Mouse (Mus musculus) skeletal muscle tissue, postnatal 0 days (tissue): ENCODE measurements around the gene Ccdc121. TPM values are rescaled to one million over a fixed set of nuclear protein-coding genes. Genes with fewer than 3 reads are reported as not detected.

ENCODE experiments used
- polyA plus RNA-seq: library from polyadenylated mRNA; unstranded; fragments of >200 nt; fragmentation: Nextera tagmentation; extraction: Ambion mirVana; gene quantifications from 2 replicates; pipeline ENCODE4 v1.2.1, GENCODE M21; 2015

Ccdc121 gene
- 0.08 TPM in 1 of 2 replicates, not detected in the other for polyA plus RNA-seq

DNA sequence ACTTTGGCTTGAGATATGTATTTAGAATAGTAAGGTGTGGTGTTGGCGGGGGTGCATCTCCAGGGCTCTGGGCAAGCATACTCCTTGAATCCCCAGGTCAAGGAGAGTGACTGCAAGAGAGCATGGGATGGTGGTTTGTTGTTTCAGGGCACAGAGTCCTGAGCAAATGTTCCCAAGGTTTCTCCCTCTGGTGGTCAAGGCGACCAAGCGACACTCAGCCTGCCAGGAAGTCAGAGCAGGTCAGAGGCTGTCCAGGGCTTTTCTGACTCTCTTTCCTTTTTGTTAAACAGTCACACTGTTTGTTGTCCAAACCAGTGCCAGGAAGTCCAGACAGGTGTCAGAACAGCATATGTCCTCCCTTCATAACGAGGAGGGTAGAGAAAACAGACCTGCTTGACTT lies at the start of gene Ccdc121:
TSS of gene Ccdc121 (minus strand) at position 145 of the 400 bp plus-strand sequence.

Other genes starting within 250 kb of the Ccdc121 start
- gene Cnih3, start 158.8 kb downstream of the Ccdc121 start, polyA plus RNA-seq = 0.05 and 0.08 TPM in 2 replicates
- gene Dnah14, start 65.1 kb upstream of the Ccdc121 start, polyA plus RNA-seq = 3.2 and 5.0 TPM in 2 replicates